Comparison of ENCODE assay signal across 7 mouse cellular contexts in the genomic region with DNA sequence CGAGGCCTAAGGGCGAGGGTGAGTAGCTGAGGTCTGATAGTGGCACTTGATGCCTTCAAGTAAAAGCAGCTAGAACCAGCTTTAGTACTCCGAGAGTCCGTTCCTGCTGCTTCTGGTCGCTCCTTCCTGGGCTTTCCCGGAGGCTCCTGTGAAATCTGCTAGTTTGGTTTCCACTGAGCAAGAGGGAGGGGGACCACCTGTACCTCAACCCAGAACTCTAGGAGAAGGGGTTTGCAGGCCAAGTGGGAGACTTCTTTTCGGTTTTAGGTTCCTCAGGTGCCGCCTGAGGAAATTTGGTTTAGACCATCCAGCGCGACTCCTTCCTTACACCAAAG. TPM values are rescaled to one million over a fixed set of nuclear protein-coding genes. Genes with fewer than 3 reads are reported as not detected.
DNase-seq lines count a peak whose midpoint lies in the region; ATAC-seq and TF ChIP-seq lines count a peak whose summit lies in the region.

No protein-coding gene starts in this region.

- H3K9me3 ChIP-seq in forebrain, embryonic 12.5 days: no peaks in the 10 kb centered on the region
- no peaks in the 10 kb centered on the region for H3K9me3 ChIP-seq in liver, embryonic 13.5 days (replicated peaks)
- H3K9me3 ChIP-seq in stomach, postnatal 0 days (ENCODE audit: control insufficient read depth, low read length): no peaks in the 10 kb centered on the region

- peak overlapping the region; percentile 61 for H3K4me2 ChIP-seq in forebrain, embryonic 12.5 days
- peak overlapping the region; percentile 97 for H3K4me2 ChIP-seq in liver, embryonic 13.5 days
- H3K4me2 ChIP-seq in stomach, postnatal 0 days (replicated peaks; ENCODE audit: low read depth): peak overlapping the region; percentile 73

- TF ChIP-seq EP300 in stomach, postnatal 0 days (optimal IDR thresholded peaks at IDR 0.05): no peak

- WGBS in forebrain, embryonic 12.5 days: 8% methylated on average over 10 of the region's 10 CpGs
- 5% methylated on average over 10 of the region's 10 CpGs for WGBS in liver, embryonic 13.5 days (ENCODE audit: insufficient replicate concordance)
- WGBS in stomach, postnatal 0 days: 12% methylated on average over 10 of the region's 10 CpGs

- peaks cover 7% of the 10 kb centered on the region for H3K4me1 ChIP-seq in testis, adult 2 months (ENCODE audit: control insufficient read depth, insufficient read depth, low read length)
- H3K4me1 ChIP-seq in forebrain, embryonic 12.5 days: peaks cover 50% of the 10 kb centered on the region
- H3K4me1 ChIP-seq in liver, embryonic 13.5 days (replicated peaks): peaks cover 35% of the 10 kb centered on the region
- peaks cover 8% of the 10 kb centered on the region for H3K4me1 ChIP-seq in stomach, postnatal 0 days (replicated peaks; ENCODE audit: control insufficient read depth, insufficient read depth)

- no peaks in the 10 kb centered on the region; the same call in 1 of the 2 replicates for H3K27me3 ChIP-seq in testis, adult 2 months (ENCODE audit: control insufficient read depth, insufficient read depth, low read length)
- H3K27me3 ChIP-seq in forebrain, embryonic 12.5 days: no peaks in the 10 kb centered on the region
- peaks cover 13% of the 10 kb centered on the region for H3K27me3 ChIP-seq in liver, embryonic 13.5 days
- H3K27me3 ChIP-seq in stomach, postnatal 0 days (ENCODE audit: control insufficient read depth, insufficient read depth, low read length): no peaks in the 10 kb centered on the region

- ATAC-seq in forebrain, embryonic 12.5 days (ENCODE audit: low FRiP score): no peak
- no peak for ATAC-seq in liver, embryonic 13.5 days (ENCODE audit: low read depth)
- ATAC-seq in stomach, postnatal 0 days (ENCODE audit: low FRiP score, low TSS enrichment): no peak
- ATAC-seq in granulocyte monocyte progenitor cell, adult 5-6 weeks (replicated peaks; ENCODE audit: poor library complexity, severe bottlenecking): no peak

- no peak for DNase-seq in testis, postnatal 14 days (ENCODE audit: low spot score)
- no peak for DNase-seq in liver, embryonic 13.5 days
- DNase-seq in stomach, postnatal 0 days (ENCODE audit: low spot score): no peak
- DNase-seq in cerebellum, postnatal 14 days: no peak

- TF ChIP-seq CTCF in testis, adult 2 months (IDR thresholded peaks at IDR 0.05; ENCODE audit: control insufficient read depth, insufficient read depth, insufficient replicate concordance, low read depth, low read length): no peak
- no peak for TF ChIP-seq CTCF in stomach, postnatal 0 days (IDR thresholded peaks at IDR 0.05; ENCODE audit: low read depth)

- H3K4me3 ChIP-seq in testis, adult 2 months (ENCODE audit: control insufficient read depth, low read depth, low read length): peak overlapping the region; percentile 87
- peak overlapping the region; percentile 79 for H3K4me3 ChIP-seq in forebrain, embryonic 12.5 days (replicated peaks)
- peak overlapping the region; percentile 73 for H3K4me3 ChIP-seq in liver, embryonic 13.5 days (replicated peaks)
- peak overlapping the region; percentile 80 for H3K4me3 ChIP-seq in stomach, postnatal 0 days (ENCODE audit: low read depth, low read length)

- H3K27ac ChIP-seq in testis, adult 2 months (ENCODE audit: control insufficient read depth, insufficient read depth, low read depth, low read length): peak overlapping the region; percentile 55
- peak overlapping the region; percentile 75; the same call in 1 of the 2 replicates for H3K27ac ChIP-seq in forebrain, embryonic 12.5 days
- no peak overlapping the region; the same call in 1 of the 2 replicates for H3K27ac ChIP-seq in liver, embryonic 13.5 days
- H3K27ac ChIP-seq in stomach, postnatal 0 days (replicated peaks): peak overlapping the region; percentile 83

- no peaks in the 10 kb centered on the region for H3K36me3 ChIP-seq in testis, adult 2 months (ENCODE audit: control insufficient read depth, insufficient read depth, low read length)
- H3K36me3 ChIP-seq in forebrain, embryonic 12.5 days (replicated peaks): peaks cover 27% of the 10 kb centered on the region
- H3K36me3 ChIP-seq in liver, embryonic 13.5 days: peaks cover 25% of the 10 kb centered on the region
- H3K36me3 ChIP-seq in stomach, postnatal 0 days (ENCODE audit: control insufficient read depth, insufficient read depth, low read length): peaks cover 3% of the 10 kb centered on the region; the same call in 1 of the 2 replicates

- no peak for TF ChIP-seq POLR2A in testis, adult 2 months (IDR thresholded peaks at IDR 0.05; ENCODE audit: control insufficient read depth, low read depth, low read length)

- H3K9ac ChIP-seq in forebrain, embryonic 12.5 days: peak overlapping the region; percentile 81
- H3K9ac ChIP-seq in liver, embryonic 13.5 days: peak overlapping the region; percentile 79
- H3K9ac ChIP-seq in stomach, postnatal 0 days (ENCODE audit: low read length): peak overlapping the region; percentile 77

RNA-seq across cellular contexts. Expression of a gene that starts 0.4 kb away (rescaled TPM):
- 4.6 and 5.1 TPM in 2 replicates for polyA plus RNA-seq in testis, adult 2 months (2012; rRNA removed)
- 50.6 and 51.2 TPM in 2 replicates for polyA plus RNA-seq in forebrain, embryonic 12.5 days (2016; fragmentation: Nextera tagmentation; extraction: Ambion mirVana)
- 3.7 and 3.8 TPM in 2 replicates for polyA plus RNA-seq in liver, embryonic 13.5 days (2015; fragmentation: Nextera tagmentation; extraction: Ambion mirVana)
- polyA plus RNA-seq in stomach, postnatal 0 days (2015; fragmentation: Nextera tagmentation; extraction: Ambion mirVana): 14.5 TPM in 2 replicates
- 1.7 and 5.4 TPM in 2 replicates for total RNA-seq in granulocyte monocyte progenitor cell, adult 5-6 weeks (2014; fragmentation: Nextera tagmentation)
- 1.4 and 5.0 TPM in 2 replicates for total RNA-seq in granulocyte monocyte progenitor cell, adult 5-6 weeks (2017)

RNA-seq across cellular contexts. Expression of a gene that starts 6.1 kb away (rescaled TPM):
- polyA plus RNA-seq in testis, adult 2 months (2012; rRNA removed): 73.6 and 76.1 TPM in 2 replicates
- 126 and 142 TPM in 2 replicates for polyA plus RNA-seq in forebrain, embryonic 12.5 days (2016; fragmentation: Nextera tagmentation; extraction: Ambion mirVana)
- 131 and 135 TPM in 2 replicates for polyA plus RNA-seq in liver, embryonic 13.5 days (2015; fragmentation: Nextera tagmentation; extraction: Ambion mirVana)
- polyA plus RNA-seq in stomach, postnatal 0 days (2015; fragmentation: Nextera tagmentation; extraction: Ambion mirVana): 184 and 204 TPM in 2 replicates
- total RNA-seq in granulocyte monocyte progenitor cell, adult 5-6 weeks (2014; fragmentation: Nextera tagmentation): 39.1 and 49.7 TPM in 2 replicates
- 72.1 and 77.6 TPM in 2 replicates for total RNA-seq in granulocyte monocyte progenitor cell, adult 5-6 weeks (2017)

RNA-seq across cellular contexts. Expression of a gene that starts 6.4 kb away (rescaled TPM):
- polyA plus RNA-seq in testis, adult 2 months (2012; rRNA removed): 12.4 and 12.5 TPM in 2 replicates
- polyA plus RNA-seq in forebrain, embryonic 12.5 days (2016; fragmentation: Nextera tagmentation; extraction: Ambion mirVana): 72.2 and 73.8 TPM in 2 replicates
- polyA plus RNA-seq in liver, embryonic 13.5 days (2015; fragmentation: Nextera tagmentation; extraction: Ambion mirVana): 15.7 and 19.7 TPM in 2 replicates
- polyA plus RNA-seq in stomach, postnatal 0 days (2015; fragmentation: Nextera tagmentation; extraction: Ambion mirVana): 53.0 and 53.2 TPM in 2 replicates
- 23.8 and 31.4 TPM in 2 replicates for total RNA-seq in granulocyte monocyte progenitor cell, adult 5-6 weeks (2014; fragmentation: Nextera tagmentation)
- total RNA-seq in granulocyte monocyte progenitor cell, adult 5-6 weeks (2017): 47.1 and 85.6 TPM in 2 replicates

RNA-seq across cellular contexts. Expression of a gene that starts 6.6 kb away (rescaled TPM):
- polyA plus RNA-seq in testis, adult 2 months (2012; rRNA removed): 52.1 and 76.2 TPM in 2 replicates
- 2.5 and 15.7 TPM in 2 replicates for polyA plus RNA-seq in forebrain, embryonic 12.5 days (2016; fragmentation: Nextera tagmentation; extraction: Ambion mirVana)
- 6.2 and 34.2 TPM in 2 replicates for polyA plus RNA-seq in liver, embryonic 13.5 days (2015; fragmentation: Nextera tagmentation; extraction: Ambion mirVana)
- 42.7 and 45.1 TPM in 2 replicates for polyA plus RNA-seq in stomach, postnatal 0 days (2015; fragmentation: Nextera tagmentation; extraction: Ambion mirVana)
- 28.7 TPM in 1 of 2 replicates, not detected in the other for total RNA-seq in granulocyte monocyte progenitor cell, adult 5-6 weeks (2014; fragmentation: Nextera tagmentation)
- total RNA-seq in granulocyte monocyte progenitor cell, adult 5-6 weeks (2017): 0.99 TPM in 1 of 2 replicates, not detected in the other

RNA-seq across cellular contexts. Expression of a gene that starts 16.9 kb away (rescaled TPM):
- 31.7 and 31.9 TPM in 2 replicates for polyA plus RNA-seq in testis, adult 2 months (2012; rRNA removed)
- polyA plus RNA-seq in forebrain, embryonic 12.5 days (2016; fragmentation: Nextera tagmentation; extraction: Ambion mirVana): 0.85 and 0.96 TPM in 2 replicates
- polyA plus RNA-seq in liver, embryonic 13.5 days (2015; fragmentation: Nextera tagmentation; extraction: Ambion mirVana): 0.06 and 0.12 TPM in 2 replicates
- 0.07 and 0.19 TPM in 2 replicates for polyA plus RNA-seq in stomach, postnatal 0 days (2015; fragmentation: Nextera tagmentation; extraction: Ambion mirVana)
- 0.45 and 3.7 TPM in 2 replicates for total RNA-seq in granulocyte monocyte progenitor cell, adult 5-6 weeks (2014; fragmentation: Nextera tagmentation)
- 0.13 and 1.2 TPM in 2 replicates for total RNA-seq in granulocyte monocyte progenitor cell, adult 5-6 weeks (2017)
